Mouse (Mus musculus) midbrain, embryonic 15.5 days (tissue): ENCODE results near the gene Zgpat. TPM values are rescaled to one million over a fixed set of nuclear protein-coding genes. Genes with fewer than 3 reads are reported as not detected.

Experiments
- ATAC-seq: fragments of 200-750 bp; cut with Nextera tagmentation; replicated peaks from 2 replicates; pipeline ENCODE4 v1.8.0; 2017; ENCODE audit warnings: moderate TSS enrichment
- H3K27ac ChIP-seq: fragments of 300-500 bp; sonication (generic); 2 replicates; pipeline ENCODE4 v1.5.1; 2015; ENCODE audit warnings: mild to moderate bottlenecking, inconsistent platforms
- H3K27me3 ChIP-seq: fragments of 300-500 bp; sonication (generic); replicated peaks from 2 replicates; pipeline ENCODE4 v1.6.1; 2015; ENCODE audit warnings: inconsistent platforms
- H3K36me3 ChIP-seq: fragments of 300-500 bp; sonication (generic); replicated peaks from 2 replicates; pipeline ENCODE4 v1.6.1; 2015; ENCODE audit warnings: inconsistent platforms
- H3K4me1 ChIP-seq: fragments of 300-500 bp; sonication (generic); 2 replicates; pipeline ENCODE4 v1.6.1; 2015; ENCODE audit warnings: inconsistent platforms
- H3K4me2 ChIP-seq: fragments of 300-500 bp; sonication (generic); 2 replicates; pipeline ENCODE4 v1.6.1; 2015; ENCODE audit warnings: inconsistent platforms, mild to moderate bottlenecking, moderate library complexity
- H3K4me3 ChIP-seq: fragments of 300-500 bp; sonication (generic); 2 replicates; pipeline ENCODE4 v1.5.1; 2015; ENCODE audit warnings: mild to moderate bottlenecking, inconsistent platforms
- H3K9ac ChIP-seq: fragments of 300-500 bp; sonication (generic); 2 replicates; pipeline ENCODE4 v1.6.1; 2015; ENCODE audit warnings: mild to moderate bottlenecking, inconsistent platforms
- H3K9me3 ChIP-seq: fragments of 300-500 bp; sonication (generic); 2 replicates; pipeline ENCODE4 v1.6.1; 2016; ENCODE audit warnings: inconsistent platforms
- WGBS: fragments of 180-500 bp; shearing (Covaris S2); methylation state at CpG from one replicate; pipeline ENCODE4 v1.1.7; 2015; ENCODE audit warnings: mixed read lengths; 5-methylcytosine and 5-hydroxymethylcytosine counted together
- polyA plus RNA-seq: library from polyadenylated mRNA; unstranded; fragments of >200 nt; fragmentation: Nextera tagmentation; extraction: Ambion mirVana; gene quantifications from 2 replicates; pipeline ENCODE4 v1.2.1, GENCODE M21; 2015

Zgpat gene
- polyA plus RNA-seq, 1 experiment from 2014 or later: 103 TPM

- H3K9me3 ChIP-seq: no peaks in the 10 kb centered on the region
- H3K27me3 ChIP-seq: no peaks in the 10 kb centered on the region
- H3K36me3 ChIP-seq: peaks cover 38% of the 10 kb centered on the region
- no peak overlapping the region for H3K9ac ChIP-seq
- no peaks in the 10 kb centered on the region for H3K4me1 ChIP-seq
- WGBS: 79% methylated on average over 3 of the region's 4 CpGs
- H3K4me2 ChIP-seq: no peak overlapping the region
- no peak for ATAC-seq
- no peak overlapping the region for H3K27ac ChIP-seq
- H3K4me3 ChIP-seq: no peak overlapping the region
These were observed 22.0 kb downstream of the Zgpat start for GRCm38 (mm10) chr2:181386663-181387210.

- H3K27ac ChIP-seq: no peak overlapping the region
- no peaks in the 10 kb centered on the region for H3K4me1 ChIP-seq
- no peak for ATAC-seq
- no peak overlapping the region for H3K9ac ChIP-seq
- H3K4me3 ChIP-seq: no peak overlapping the region
- H3K27me3 ChIP-seq: no peaks in the 10 kb centered on the region
- H3K9me3 ChIP-seq: no peaks in the 10 kb centered on the region
- H3K4me2 ChIP-seq: no peak overlapping the region
- 85% methylated on average over 4 of the region's 4 CpGs for WGBS
- H3K36me3 ChIP-seq: peaks cover 22% of the 10 kb centered on the region; the same call in 1 of the 2 replicates
These were observed 25.6 kb downstream of the Zgpat start for GRCm38 (mm10) chr2:181390136-181390870.

- Histone ChIP-seq H3K9ac (no peak overlapping the region), H3K9me3 (no peaks in the 10 kb centered on the region), H3K36me3 (peaks cover 21% of the 10 kb centered on the region; the same call in 1 of the 2 replicates), H3K27ac (no peak overlapping the region), H3K27me3 (no peaks in the 10 kb centered on the region), H3K4me2 (no peak overlapping the region), H3K4me1 (no peaks in the 10 kb centered on the region), H3K4me3 (no peak overlapping the region)
- no peak for ATAC-seq
- 89% methylated on average over 15 of the region's 15 CpGs for WGBS
These were observed 26.3 kb downstream of the Zgpat start for GRCm38 (mm10) chr2:181391022-181391421.

DNA sequence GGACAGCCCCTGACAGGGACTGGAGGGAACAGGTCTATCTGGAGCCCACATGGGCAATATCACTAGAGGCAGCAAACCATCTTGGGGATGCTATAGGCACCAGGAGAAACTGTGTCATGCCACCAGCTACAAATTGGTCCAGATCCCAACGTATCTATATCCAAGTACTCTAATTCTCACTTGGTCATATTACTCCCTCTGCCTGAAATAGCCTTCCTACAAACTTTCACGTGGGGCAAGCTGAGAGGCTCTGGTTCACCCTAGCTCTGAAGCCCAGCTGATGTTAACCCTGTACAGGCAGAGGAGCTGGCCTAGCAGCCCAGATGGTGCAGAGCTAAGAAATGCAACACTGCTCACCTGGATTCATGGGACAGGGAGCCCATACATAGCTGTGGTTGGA lies 26.8 kb downstream of the Zgpat start:
- Histone ChIP-seq H3K36me3 (peaks cover 16% of the 10 kb centered on the region; the same call in 1 of the 2 replicates), H3K4me2 (no peak overlapping the region), H3K27me3 (no peaks in the 10 kb centered on the region), H3K4me1 (no peaks in the 10 kb centered on the region), H3K4me3 (no peak overlapping the region), H3K9me3 (no peaks in the 10 kb centered on the region), H3K27ac (no peak overlapping the region), H3K9ac (no peak overlapping the region)
- 72% methylated on average over 2 of the region's 2 CpGs for WGBS
- ATAC-seq: no peak

- peak; percentile 85 for ATAC-seq
- WGBS: 34% methylated on average over 4 of the region's 4 CpGs
- Histone ChIP-seq H3K4me1 (no peaks in the 10 kb centered on the region), H3K27ac (no peak overlapping the region), H3K4me2 (no peak overlapping the region), H3K9ac (no peak overlapping the region), H3K27me3 (no peaks in the 10 kb centered on the region), H3K36me3 (peaks cover 11% of the 10 kb centered on the region; the same call in 1 of the 2 replicates), H3K9me3 (no peaks in the 10 kb centered on the region), H3K4me3 (no peak overlapping the region)
These were observed 28.0 kb downstream of the Zgpat start for GRCm38 (mm10) chr2:181392600-181393213.

DNA sequence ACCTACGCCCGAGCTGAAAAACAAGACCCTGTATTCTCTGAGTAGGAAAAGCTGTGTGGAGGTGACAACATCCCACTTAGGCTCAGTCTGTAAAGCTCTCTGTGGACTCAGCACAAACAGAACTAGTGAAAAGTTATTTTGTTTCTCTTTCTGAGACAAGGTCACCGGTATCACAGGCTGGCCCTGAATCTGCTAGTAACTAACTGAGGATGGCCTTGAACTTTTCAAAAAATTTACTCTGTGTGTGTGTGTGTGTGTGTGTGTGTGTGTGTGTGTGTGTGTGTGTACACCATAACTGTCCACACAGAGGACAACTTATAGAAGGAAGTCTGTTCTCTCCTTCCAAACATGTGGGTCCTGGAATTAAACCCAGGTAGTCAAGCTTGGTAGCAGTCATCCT lies 29.4 kb downstream of the Zgpat start:
- ATAC-seq: no peak
- no peaks in the 10 kb centered on the region for H3K27me3 ChIP-seq
- H3K4me3 ChIP-seq: no peak overlapping the region
- no peaks in the 10 kb centered on the region for H3K4me1 ChIP-seq
- H3K9ac ChIP-seq: no peak overlapping the region
- H3K27ac ChIP-seq: no peak overlapping the region
- over 99% methylated on average over 3 of the region's 3 CpGs for WGBS
- H3K4me2 ChIP-seq: no peak overlapping the region
- H3K36me3 ChIP-seq: peaks cover 11% of the 10 kb centered on the region; the same call in 1 of the 2 replicates
- H3K9me3 ChIP-seq: no peaks in the 10 kb centered on the region

DNA sequence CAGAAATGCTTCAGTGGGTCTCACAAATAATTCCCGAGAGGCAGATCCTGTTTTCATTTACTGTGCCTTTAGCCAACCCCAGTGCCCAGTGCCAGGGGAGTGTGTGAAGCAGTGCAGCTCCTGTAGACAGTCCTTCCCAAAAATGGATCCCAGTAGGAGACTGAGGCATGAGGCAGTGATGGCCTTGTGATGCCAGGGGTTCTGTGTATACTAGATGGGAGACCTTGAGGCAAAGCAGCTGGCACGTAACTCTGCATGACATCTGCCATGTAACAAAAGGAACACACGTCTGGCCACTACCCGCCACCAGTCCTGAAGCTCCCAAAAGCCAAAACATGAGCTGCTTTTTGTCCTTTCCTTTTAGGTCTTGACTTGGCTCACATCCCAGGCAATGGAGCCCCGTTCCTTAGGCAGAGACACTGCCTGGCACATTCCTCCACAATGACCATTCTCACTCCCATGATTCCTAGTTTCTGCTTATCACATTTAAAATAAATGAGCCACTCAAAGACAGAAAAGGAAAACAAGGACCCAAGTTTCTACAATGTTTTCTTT lies 32.6 kb downstream of the Zgpat start:
- Histone ChIP-seq H3K27ac (no peak overlapping the region), H3K4me2 (no peak overlapping the region), H3K27me3 (no peaks in the 10 kb centered on the region), H3K4me1 (no peaks in the 10 kb centered on the region), H3K9me3 (no peaks in the 10 kb centered on the region), H3K4me3 (no peak overlapping the region), H3K9ac (no peak overlapping the region), H3K36me3 (no peaks in the 10 kb centered on the region)
- no peak for ATAC-seq
- 69% methylated on average over 5 of the region's 5 CpGs for WGBS

GRCm38 (mm10) chr2:181401497-181401896 lies 36.8 kb downstream of the Zgpat start:
- Histone ChIP-seq H3K4me2 (no peak overlapping the region), H3K9ac (no peak overlapping the region), H3K27me3 (no peaks in the 10 kb centered on the region), H3K36me3 (no peaks in the 10 kb centered on the region), H3K4me1 (no peaks in the 10 kb centered on the region; the same call in 1 of the 2 replicates), H3K9me3 (no peaks in the 10 kb centered on the region), H3K27ac (no peak overlapping the region), H3K4me3 (no peak overlapping the region)
- 18% methylated on average over 1 of the region's 1 CpGs for WGBS
- no peak for ATAC-seq

GRCm38 (mm10) chr2:181403722-181404121 lies 39.0 kb downstream of the Zgpat start:
- Histone ChIP-seq H3K4me2 (no peak overlapping the region), H3K9ac (no peak overlapping the region), H3K4me1 (no peaks in the 10 kb centered on the region; the same call in 1 of the 2 replicates), H3K27me3 (no peaks in the 10 kb centered on the region), H3K9me3 (no peaks in the 10 kb centered on the region), H3K27ac (no peak overlapping the region), H3K4me3 (no peak overlapping the region), H3K36me3 (no peaks in the 10 kb centered on the region)
- WGBS: 91% methylated on average over 3 of the region's 3 CpGs
- ATAC-seq: no peak

- no peaks in the 10 kb centered on the region for H3K9me3 ChIP-seq
- no peak overlapping the region for H3K27ac ChIP-seq
- H3K4me3 ChIP-seq: no peak overlapping the region
- H3K4me2 ChIP-seq: no peak overlapping the region
- H3K9ac ChIP-seq: no peak overlapping the region
- 0 out of 2 replicates have a peak, but pooled peaks cover 3% of the 10 kb centered on the region for H3K4me1 ChIP-seq
- H3K36me3 ChIP-seq: no peaks in the 10 kb centered on the region
- H3K27me3 ChIP-seq: no peaks in the 10 kb centered on the region
- ATAC-seq: no peak
- WGBS: 87% methylated on average over 7 of the region's 7 CpGs
These were observed 44.9 kb downstream of the Zgpat start for GRCm38 (mm10) chr2:181409643-181410042.

DNA sequence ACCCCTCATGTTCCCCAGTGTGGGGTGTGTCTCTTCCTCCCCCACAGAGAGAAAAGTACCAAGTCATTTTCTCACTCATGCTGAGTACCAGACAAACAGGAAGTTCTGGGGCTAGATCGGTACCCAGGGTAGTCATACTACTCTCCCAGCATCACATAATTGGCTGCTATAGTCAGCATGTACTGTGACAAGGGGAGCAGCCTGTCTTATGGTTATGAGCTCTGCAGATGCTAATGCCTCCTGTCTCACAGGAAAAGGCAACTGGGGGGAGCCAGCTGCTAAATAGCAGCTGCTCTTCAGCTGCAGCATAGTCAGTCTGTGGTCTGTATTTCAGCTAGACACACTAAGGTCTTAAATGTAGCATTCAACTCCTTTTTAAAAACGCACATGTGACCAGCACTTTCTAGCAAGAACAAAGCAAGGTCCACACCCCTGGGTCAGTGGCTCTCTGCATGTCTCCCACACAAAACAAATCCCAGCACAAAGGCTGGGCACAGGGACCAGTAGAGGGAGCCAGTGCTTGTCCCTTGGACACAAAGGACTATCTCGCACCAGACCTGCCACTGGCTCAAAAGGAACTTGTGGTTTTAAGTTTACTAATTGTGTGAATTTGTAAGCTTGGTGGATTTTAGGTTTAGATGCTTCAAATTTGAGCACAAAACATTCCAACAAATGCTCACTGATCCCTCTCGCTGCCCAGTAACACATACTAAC lies 46.2 kb downstream of the Zgpat start:
- Histone ChIP-seq H3K9ac (no peak overlapping the region), H3K9me3 (no peaks in the 10 kb centered on the region), H3K27ac (peak overlapping the region; percentile 2; the same call in 1 of the 2 replicates), H3K27me3 (no peaks in the 10 kb centered on the region), H3K4me3 (no peak overlapping the region), H3K4me1 (0 out of 2 replicates have a peak, but pooled peaks cover 3% of the 10 kb centered on the region), H3K36me3 (no peaks in the 10 kb centered on the region), H3K4me2 (no peak overlapping the region)
- 31% methylated on average over 4 of the region's 4 CpGs for WGBS
- peak; percentile 37; the same call in 1 of the 2 replicates for ATAC-seq

DNA sequence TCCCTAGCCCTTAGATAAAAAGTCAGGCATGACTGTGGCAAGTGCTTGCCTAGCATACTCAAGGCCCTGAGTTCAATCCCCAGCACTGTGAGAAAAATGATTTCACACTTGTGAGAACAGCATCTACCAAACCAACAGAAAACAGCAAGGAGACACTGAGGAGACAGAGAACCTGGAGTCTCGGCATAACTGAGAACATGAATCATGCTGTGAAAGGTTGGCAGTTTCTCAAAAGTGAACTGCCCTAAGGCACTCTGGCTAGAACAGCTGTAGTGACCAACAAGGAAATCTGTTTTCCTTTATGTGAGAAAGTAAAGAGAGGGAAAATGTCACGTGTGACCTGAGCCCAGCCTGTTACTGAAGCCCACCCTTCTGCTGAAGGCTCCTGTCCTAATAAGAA lies 48.4 kb downstream of the Zgpat start:
- Histone ChIP-seq H3K27me3 (no peaks in the 10 kb centered on the region), H3K4me2 (no peak overlapping the region), H3K27ac (no peak overlapping the region), H3K9ac (no peak overlapping the region), H3K9me3 (no peaks in the 10 kb centered on the region), H3K36me3 (no peaks in the 10 kb centered on the region), H3K4me3 (no peak overlapping the region), H3K4me1 (0 out of 2 replicates have a peak, but pooled peaks cover 3% of the 10 kb centered on the region)
- no peak for ATAC-seq
- WGBS: 65% methylated on average over 2 of the region's 2 CpGs
